Mouse (Mus musculus): ENCODE measurements at regions not wholly inside any gene's neighbourhood (a gene's known extent, or its start where the extent isn't known, plus 50 kb on each side); places are given as distances from the start of the nearest gene placed in this dataset.
A peak's percentile ranks its signal among the peaks of the same experiment; 100 is the strongest.

DNA sequence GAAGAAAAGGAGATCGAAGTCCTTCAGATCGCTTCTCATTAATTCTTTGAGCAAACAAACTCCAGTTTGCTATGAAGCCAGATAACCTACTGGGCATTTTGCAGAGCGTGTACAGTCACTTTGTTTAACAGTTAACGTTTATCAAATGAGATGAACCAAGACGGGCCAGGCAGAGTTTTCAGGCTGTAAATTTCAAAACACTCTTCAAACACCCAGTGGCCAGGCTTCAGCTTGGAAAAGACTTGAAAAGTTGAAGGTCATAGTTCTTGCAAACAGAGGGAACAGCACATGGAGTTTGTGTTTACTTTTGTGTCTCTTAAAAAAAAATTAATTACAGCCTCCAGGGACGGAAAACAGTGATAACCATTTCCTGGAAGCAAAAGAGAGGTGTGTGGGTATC lies 164.2 kb upstream of the Gm5148 start:
- no peak for ATAC-seq

DNA sequence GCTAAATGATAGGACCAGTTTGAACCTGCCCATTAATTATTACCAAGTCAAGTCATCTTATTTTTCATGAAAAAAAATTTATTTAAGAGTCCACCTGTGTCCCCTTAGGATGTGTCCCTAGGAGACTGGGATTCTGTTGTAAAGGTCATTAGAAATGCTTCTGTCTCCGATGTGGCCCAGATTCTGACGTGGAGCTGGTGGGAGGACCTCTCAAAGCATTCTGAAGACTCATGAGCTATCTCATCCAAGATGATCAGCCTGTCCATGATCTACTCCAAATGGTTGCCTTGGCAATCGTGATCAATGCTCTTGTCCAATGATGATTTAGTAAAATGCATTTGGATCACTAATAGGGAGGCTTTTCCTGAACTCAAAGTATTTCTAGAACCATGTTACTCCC lies 163.4 kb upstream of the Gm5148 start:
- Histone ChIP-seq H3K27me3 (replicated peaks) (no peaks in the 10 kb centered on the region), H3K36me3 (no peaks in the 10 kb centered on the region), H3K4me2 (no peak overlapping the region), H3K9ac (no peak overlapping the region), H3K9me3 (replicated peaks) (no peaks in the 10 kb centered on the region), H3K27ac (no peak overlapping the region), H3K4me1 (0 out of 2 replicates have a peak, but pooled peaks cover 5% of the 10 kb centered on the region), H3K4me3 (no peak overlapping the region)
- ATAC-seq: no peak
- WGBS (ENCODE audit: insufficient replicate concordance): 67% methylated on average over 3 of the region's 3 CpGs

More for the DNA sequence above, 164.2 kb upstream of the Gm5148 start:
- 56% methylated on average over 6 of the region's 6 CpGs for WGBS (ENCODE audit: insufficient replicate concordance)
- Histone ChIP-seq H3K9ac (no peak overlapping the region), H3K27ac (no peak overlapping the region), H3K36me3 (no peaks in the 10 kb centered on the region), H3K4me2 (no peak overlapping the region), H3K4me1 (0 out of 2 replicates have a peak, but pooled peaks cover 5% of the 10 kb centered on the region), H3K4me3 (no peak overlapping the region), H3K9me3 (replicated peaks) (no peaks in the 10 kb centered on the region), H3K27me3 (replicated peaks) (no peaks in the 10 kb centered on the region)

DNA sequence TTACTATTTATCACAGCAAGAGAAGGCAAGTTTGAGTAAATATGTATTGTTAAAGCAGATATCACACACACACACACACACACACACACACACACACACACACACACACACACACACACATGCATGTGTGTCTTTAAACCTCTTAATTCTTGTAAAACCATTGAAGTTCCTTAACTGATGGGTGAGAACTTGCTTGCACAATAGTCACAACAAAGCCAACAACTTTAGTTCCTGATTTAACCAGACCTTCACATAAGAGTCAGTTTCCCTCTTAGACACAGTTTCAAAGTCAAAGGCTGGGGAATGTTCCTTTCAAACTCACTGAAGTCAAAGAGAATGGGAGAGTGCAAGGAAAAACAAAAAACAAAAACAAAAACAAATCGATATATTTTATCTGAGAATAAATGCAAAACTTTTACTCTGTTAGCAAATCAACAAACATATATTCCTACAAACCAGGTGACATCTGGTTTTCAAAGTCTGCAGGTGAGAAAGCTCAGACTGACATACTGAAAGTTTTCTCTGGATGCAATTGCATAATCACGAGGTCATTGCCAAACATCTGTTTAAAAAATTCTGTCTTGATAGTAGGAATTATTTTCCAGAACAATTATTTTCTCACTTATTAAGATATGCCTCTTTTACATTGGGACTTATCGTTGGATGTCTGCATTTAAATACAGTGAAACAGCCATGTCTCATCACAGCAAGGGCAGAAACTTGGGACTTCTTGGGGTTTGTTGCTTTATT lies 162.6 kb upstream of the Gm5148 start:
- no peaks in the 10 kb centered on the region for H3K36me3 ChIP-seq
- H3K9me3 ChIP-seq (replicated peaks): no peaks in the 10 kb centered on the region
- 67% methylated on average over 3 of the region's 3 CpGs for WGBS (ENCODE audit: insufficient replicate concordance)
- H3K4me1 ChIP-seq: 0 out of 2 replicates have a peak, but pooled peaks cover 5% of the 10 kb centered on the region
- H3K4me3 ChIP-seq: no peak overlapping the region
- no peak overlapping the region for H3K9ac ChIP-seq
- no peak overlapping the region for H3K27ac ChIP-seq
- no peaks in the 10 kb centered on the region for H3K27me3 ChIP-seq (replicated peaks)
- no peak overlapping the region for H3K4me2 ChIP-seq
- no peak for ATAC-seq

DNA sequence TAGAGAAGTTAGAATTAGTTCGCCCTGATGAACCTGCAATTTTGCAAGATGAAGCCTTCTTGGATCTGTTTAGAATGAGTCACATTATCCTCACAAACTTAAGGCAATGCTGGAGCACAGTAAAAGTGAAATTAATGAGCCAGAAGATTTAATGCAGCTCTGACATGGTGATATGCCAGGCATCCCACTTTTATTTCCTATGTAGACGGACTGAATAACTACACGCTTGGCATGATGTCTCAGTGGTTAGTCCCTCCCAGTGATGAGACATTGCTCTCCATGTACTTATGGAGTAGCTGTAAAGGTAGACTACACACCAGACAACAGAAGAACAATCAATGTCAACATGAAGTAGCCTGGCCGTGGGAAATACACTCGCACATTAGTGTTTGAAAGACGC lies 161.5 kb upstream of the Gm5148 start:
- Histone ChIP-seq H3K9ac (no peak overlapping the region), H3K4me1 (0 out of 2 replicates have a peak, but pooled peaks cover 5% of the 10 kb centered on the region), H3K4me2 (no peak overlapping the region), H3K27ac (no peak overlapping the region), H3K9me3 (replicated peaks) (no peaks in the 10 kb centered on the region), H3K4me3 (no peak overlapping the region), H3K27me3 (replicated peaks) (no peaks in the 10 kb centered on the region), H3K36me3 (no peaks in the 10 kb centered on the region)
- ATAC-seq: no peak
- 77% methylated on average over 6 of the region's 6 CpGs for WGBS (ENCODE audit: insufficient replicate concordance)

DNA sequence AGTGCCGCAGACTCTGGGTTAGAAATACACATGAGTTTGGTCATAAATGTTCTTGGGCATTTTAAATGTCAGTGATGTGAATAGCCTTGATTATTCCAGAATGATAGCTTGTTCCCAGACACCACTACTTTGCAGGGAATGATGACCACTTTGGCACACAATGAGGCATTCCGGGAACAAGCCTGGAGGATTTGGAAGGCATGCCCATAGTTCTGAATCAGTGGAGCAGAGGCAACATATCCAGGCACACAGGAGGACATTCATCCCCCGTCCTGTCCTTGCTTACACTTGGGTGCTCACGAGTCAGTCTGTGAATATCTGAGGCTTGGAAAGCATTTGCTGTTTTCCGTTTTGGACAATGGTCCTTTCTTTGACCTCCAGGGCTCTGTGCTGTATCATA lies 158.1 kb upstream of the Gm5148 start:
- Histone ChIP-seq H3K36me3 (no peaks in the 10 kb centered on the region), H3K4me2 (no peak overlapping the region), H3K4me1 (no peaks in the 10 kb centered on the region), H3K4me3 (no peak overlapping the region), H3K27ac (no peak overlapping the region), H3K27me3 (replicated peaks) (no peaks in the 10 kb centered on the region), H3K9ac (no peak overlapping the region), H3K9me3 (replicated peaks) (no peaks in the 10 kb centered on the region)
- ATAC-seq: no peak
- WGBS (ENCODE audit: insufficient replicate concordance): 61% methylated on average over 5 of the region's 5 CpGs

DNA sequence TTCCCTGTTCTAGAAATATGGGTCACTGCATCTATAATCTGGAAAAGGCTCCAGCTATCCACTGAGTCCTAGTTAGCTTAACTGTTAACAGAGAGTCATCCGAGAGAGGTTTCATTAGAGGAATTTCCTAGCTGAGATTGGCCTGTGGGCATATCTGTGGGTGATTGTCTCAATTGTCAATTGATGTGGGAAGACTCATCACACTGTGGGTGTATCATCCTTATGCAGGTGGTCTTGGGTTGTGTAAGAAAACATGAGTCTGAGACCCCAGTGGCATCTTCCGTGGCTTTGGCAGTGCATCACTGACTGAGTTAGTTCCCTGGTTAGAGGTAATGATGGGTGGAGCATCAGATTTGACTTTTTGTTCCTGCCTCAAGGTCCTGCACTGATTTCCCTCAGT lies 156.7 kb upstream of the Gm5148 start:
- Histone ChIP-seq H3K27me3 (replicated peaks) (no peaks in the 10 kb centered on the region), H3K36me3 (no peaks in the 10 kb centered on the region), H3K9me3 (replicated peaks) (no peaks in the 10 kb centered on the region), H3K27ac (no peak overlapping the region), H3K9ac (no peak overlapping the region), H3K4me3 (no peak overlapping the region), H3K4me1 (no peaks in the 10 kb centered on the region), H3K4me2 (no peak overlapping the region)
- no peak for ATAC-seq
- 63% methylated on average over 2 of the region's 2 CpGs for WGBS (ENCODE audit: insufficient replicate concordance)

DNA sequence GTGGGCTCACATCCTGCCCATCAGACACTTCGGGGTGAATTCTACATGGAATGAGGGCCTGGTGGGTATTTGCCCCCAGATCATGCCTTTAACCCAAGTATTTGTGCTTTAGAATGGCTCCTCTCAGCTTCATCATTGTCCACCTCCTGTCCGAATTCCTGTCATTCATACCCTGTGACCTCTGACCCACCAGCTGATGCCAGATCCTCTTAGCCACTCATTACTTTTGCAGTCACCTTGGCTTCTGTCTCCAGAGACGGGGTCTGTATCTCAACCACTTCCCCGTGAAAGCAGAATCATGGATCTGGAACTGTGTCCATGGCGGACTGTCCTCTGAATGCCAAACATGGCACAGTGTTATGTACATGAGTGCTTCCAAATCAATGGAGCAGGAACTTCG lies 154.8 kb upstream of the Gm5148 start:
- Histone ChIP-seq H3K4me2 (no peak overlapping the region), H3K36me3 (no peaks in the 10 kb centered on the region), H3K9ac (no peak overlapping the region), H3K4me1 (no peaks in the 10 kb centered on the region), H3K9me3 (replicated peaks) (no peaks in the 10 kb centered on the region), H3K4me3 (no peak overlapping the region), H3K27ac (no peak overlapping the region), H3K27me3 (replicated peaks) (no peaks in the 10 kb centered on the region)
- 60% methylated on average over 6 of the region's 6 CpGs for WGBS (ENCODE audit: insufficient replicate concordance)
- ATAC-seq: no peak

DNA sequence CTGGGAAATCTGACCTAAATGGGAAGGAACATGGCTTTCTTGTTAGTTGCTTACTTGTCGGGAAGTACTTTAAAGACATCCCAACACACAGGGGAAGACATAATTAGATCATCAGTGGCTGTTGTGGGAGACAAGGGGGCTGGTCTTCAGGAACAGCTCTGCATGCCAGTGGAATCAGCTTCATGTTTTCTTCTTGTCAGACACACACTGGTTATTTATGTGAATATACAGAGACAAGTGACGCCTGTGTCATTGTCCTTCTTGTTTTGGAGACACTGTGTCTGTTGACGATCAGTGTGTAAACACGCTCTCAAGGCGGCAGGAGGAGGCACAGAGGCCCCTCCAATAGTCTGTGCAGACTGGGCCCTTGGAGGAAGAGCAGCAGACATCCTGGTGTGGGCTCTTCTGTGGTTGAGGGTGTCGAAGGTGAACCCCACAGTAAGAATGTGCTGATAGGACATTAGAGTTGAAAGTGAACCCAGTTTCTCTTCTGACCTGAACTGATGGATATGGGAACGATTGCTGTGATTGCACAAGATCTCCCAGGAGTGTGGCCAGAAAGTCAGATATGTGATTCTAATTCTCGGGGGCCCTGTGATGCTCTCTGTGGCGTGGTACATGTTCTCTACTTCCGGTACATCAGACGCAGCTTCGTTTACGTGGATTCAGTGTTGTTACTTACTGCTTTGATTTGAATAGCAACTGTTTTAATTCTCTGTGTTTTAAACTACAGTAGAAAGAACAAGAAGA lies 151.9 kb upstream of the Gm5148 start:
- Histone ChIP-seq H3K9ac (no peak overlapping the region), H3K4me3 (no peak overlapping the region), H3K4me2 (no peak overlapping the region), H3K27me3 (replicated peaks) (no peaks in the 10 kb centered on the region), H3K9me3 (replicated peaks) (no peaks in the 10 kb centered on the region), H3K36me3 (no peaks in the 10 kb centered on the region), H3K27ac (0 out of 2 replicates have a peak overlapping the region, but pooled peaks have one; percentile 21), H3K4me1 (no peaks in the 10 kb centered on the region)
- ATAC-seq: no peak
- WGBS (ENCODE audit: insufficient replicate concordance): 67% methylated on average over 13 of the region's 13 CpGs

DNA sequence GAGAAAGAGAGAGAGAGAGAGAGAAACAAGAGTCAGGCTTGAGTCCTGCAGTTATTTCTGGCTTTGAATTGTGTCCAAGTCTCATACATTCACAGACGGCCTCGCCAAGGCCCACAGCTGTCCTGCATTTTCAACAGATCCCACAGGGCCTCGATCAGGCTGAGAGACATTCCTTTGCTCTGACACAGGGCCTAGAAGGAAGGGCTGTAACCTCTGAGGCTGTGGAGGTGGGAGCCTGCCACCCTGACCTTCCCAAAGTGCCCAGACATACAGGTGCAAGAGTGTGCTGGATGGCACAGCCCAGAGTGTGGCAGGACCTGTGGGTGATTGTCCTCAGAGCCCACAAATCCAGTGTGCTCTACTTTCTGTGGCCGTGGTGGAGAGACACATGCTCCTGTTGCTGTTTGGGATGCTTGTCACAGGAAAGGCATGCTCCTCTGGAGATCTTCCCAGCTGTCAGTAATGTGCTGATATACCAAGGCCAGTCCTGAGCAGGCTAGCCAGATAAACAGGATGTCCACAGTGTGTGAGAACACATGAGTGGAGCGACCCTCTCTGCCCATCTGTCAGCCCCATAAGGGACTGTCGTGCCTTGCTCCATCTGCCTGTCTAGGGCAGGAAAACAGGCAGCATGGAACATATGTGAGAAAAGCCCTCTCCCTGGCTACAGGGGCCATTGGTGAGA lies 151.2 kb upstream of the Gm5148 start:
- 0 out of 2 replicates have a peak, but pooled peaks have one; percentile 13 for ATAC-seq
- no peak overlapping the region for H3K4me3 ChIP-seq
- H3K9ac ChIP-seq: no peak overlapping the region
- H3K4me2 ChIP-seq: no peak overlapping the region
- H3K27ac ChIP-seq: 0 out of 2 replicates have a peak overlapping the region, but pooled peaks have one; percentile 21
- H3K4me1 ChIP-seq: no peaks in the 10 kb centered on the region
- WGBS (ENCODE audit: insufficient replicate concordance): 53% methylated on average over 6 of the region's 6 CpGs
- no peaks in the 10 kb centered on the region for H3K27me3 ChIP-seq (replicated peaks)
- no peaks in the 10 kb centered on the region for H3K36me3 ChIP-seq
- no peaks in the 10 kb centered on the region for H3K9me3 ChIP-seq (replicated peaks)

DNA sequence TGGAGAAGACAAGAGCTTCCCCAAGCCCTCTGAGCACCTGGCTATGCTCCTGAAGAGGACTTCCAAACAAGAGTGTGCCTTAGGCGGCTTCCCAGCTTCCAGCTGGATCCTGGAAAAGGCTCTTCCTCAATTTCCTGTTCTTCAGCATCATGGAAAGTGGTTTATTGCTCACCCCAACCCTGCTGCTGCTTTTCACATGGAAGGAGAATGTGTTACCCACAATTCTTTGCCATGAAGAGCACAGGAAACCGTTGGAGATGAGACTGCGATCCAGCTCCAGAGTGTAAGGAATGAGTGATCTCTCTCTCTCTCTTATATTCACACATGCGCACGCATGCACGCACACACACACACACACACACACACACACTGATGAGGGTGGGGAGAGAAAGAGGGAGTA lies 150.6 kb upstream of the Gm5148 start:
- ATAC-seq: no peak
- no peak overlapping the region for H3K4me3 ChIP-seq
- 72% methylated on average over 6 of the region's 6 CpGs for WGBS (ENCODE audit: insufficient replicate concordance)

DNA sequence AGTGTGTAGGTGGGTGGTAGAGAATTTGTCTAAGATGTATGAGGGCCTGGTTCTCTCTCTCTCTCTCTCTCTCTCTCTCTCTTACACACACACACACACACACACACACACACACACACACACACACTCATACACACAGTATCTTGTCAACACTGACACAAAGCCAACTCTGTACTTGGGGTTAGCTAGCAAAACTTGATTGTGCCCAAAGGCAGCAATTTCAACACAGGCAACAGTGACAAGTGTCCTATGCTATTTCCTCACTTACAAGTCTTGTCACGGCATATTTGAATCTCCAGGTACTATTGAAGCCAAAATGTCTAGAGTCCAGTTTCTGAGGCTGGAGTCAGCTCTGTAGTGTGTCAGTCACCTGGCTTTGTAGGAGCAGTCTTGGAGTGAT lies 150.1 kb upstream of the Gm5148 start:
- 66% methylated on average over 1 of the region's 1 CpGs for WGBS (ENCODE audit: insufficient replicate concordance)
- Histone ChIP-seq H3K4me2 (no peak overlapping the region), H3K27ac (no peak overlapping the region), H3K27me3 (replicated peaks) (no peaks in the 10 kb centered on the region), H3K9me3 (replicated peaks) (no peaks in the 10 kb centered on the region), H3K36me3 (no peaks in the 10 kb centered on the region), H3K9ac (no peak overlapping the region), H3K4me3 (no peak overlapping the region), H3K4me1 (no peaks in the 10 kb centered on the region)
- ATAC-seq: no peak

More for the DNA sequence above, 150.6 kb upstream of the Gm5148 start:
- Histone ChIP-seq H3K9ac (no peak overlapping the region), H3K4me2 (no peak overlapping the region), H3K36me3 (no peaks in the 10 kb centered on the region), H3K27ac (no peak overlapping the region), H3K27me3 (replicated peaks) (no peaks in the 10 kb centered on the region), H3K9me3 (replicated peaks) (no peaks in the 10 kb centered on the region), H3K4me1 (no peaks in the 10 kb centered on the region)

DNA sequence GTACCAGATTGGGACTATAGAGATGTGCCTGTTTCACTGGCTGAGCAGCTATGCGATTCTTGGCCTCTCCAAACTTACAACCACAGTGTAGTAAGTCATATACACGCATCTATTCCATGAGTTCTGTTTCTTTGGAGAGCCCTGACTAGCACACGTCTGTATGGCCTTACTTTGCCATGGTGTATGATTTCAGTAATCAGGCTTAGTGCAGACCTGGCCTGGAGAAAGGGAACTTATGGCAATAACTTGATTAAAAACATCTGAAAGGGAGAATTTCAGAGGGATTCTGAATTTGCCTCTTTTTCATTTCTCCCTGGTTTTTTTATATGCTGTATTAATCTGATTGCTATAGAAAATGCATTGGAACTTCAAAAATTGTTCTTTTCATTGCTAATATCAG lies 148.0 kb upstream of the Gm5148 start:
- no peaks in the 10 kb centered on the region for H3K27me3 ChIP-seq (replicated peaks)
- no peak overlapping the region for H3K27ac ChIP-seq
- no peaks in the 10 kb centered on the region for H3K9me3 ChIP-seq (replicated peaks)
- H3K36me3 ChIP-seq: no peaks in the 10 kb centered on the region
- no peak for ATAC-seq
- WGBS (ENCODE audit: insufficient replicate concordance): 61% methylated on average over 3 of the region's 3 CpGs
- no peak overlapping the region for H3K4me3 ChIP-seq
- no peaks in the 10 kb centered on the region for H3K4me1 ChIP-seq
- no peak overlapping the region for H3K9ac ChIP-seq
- no peak overlapping the region for H3K4me2 ChIP-seq

Measured in liver, embryonic 12.5 days (tissue).